Mouse (Mus musculus) MEL (cell line): ENCODE measurements around the gene Gfod1. TPM values are rescaled to one million over a fixed set of nuclear protein-coding genes. Genes with fewer than 3 reads are reported as not detected.

Experiments used
- DNase-seq: peaks from one replicate; pipeline ENCODE4 v3.0.0; 2011; ENCODE audit warnings: low read depth, low spot score
- H3K27ac ChIP-seq: 2 replicates; pipeline ENCODE4 v1.5.1; 2012; ENCODE audit warnings: low read depth, mild to moderate bottlenecking, control low read depth, low read length, moderate library complexity; ENCODE audit not compliant: control insufficient read depth
- H3K27me3 ChIP-seq, 2 experiments: fragments of 150-350 bp in 1 of 2; sonication (generic) in 1 of 2; 2 replicates each; pipeline ENCODE4 v1.6.1; 2012; ENCODE audit warnings: low read length in 2 of 2, mild to moderate bottlenecking in 2 of 2, improper control_type of control experiment in 1 of 2, moderate library complexity in 1 of 2; ENCODE audit not compliant: insufficient read depth in 2 of 2, control insufficient read depth in 1 of 2
- H3K36me3 ChIP-seq, 2 experiments: 2 replicates each; pipeline ENCODE4 v1.6.1; 2012 to 2014; ENCODE audit warnings: low read length in 2 of 2, improper control_type of control experiment in 1 of 2, inconsistent platforms in 1 of 2, mild to moderate bottlenecking in 1 of 2; ENCODE audit not compliant: insufficient read depth in 2 of 2, control insufficient read depth in 1 of 2
- H3K4me1 ChIP-seq, 2 experiments: fragments of 150-350 bp in 1 of 2; sonication (generic) in 1 of 2; 2 replicates each; pipeline ENCODE4 v1.6.1; 2012; ENCODE audit warnings: low read length in 2 of 2, improper control_type of control experiment in 1 of 2, mild to moderate bottlenecking in 1 of 2; ENCODE audit not compliant: insufficient read depth in 2 of 2, control insufficient read depth in 1 of 2
- H3K4me3 ChIP-seq, 2 experiments: fragments of 150-350 bp in 1 of 2; sonication (generic) in 1 of 2; 2 replicates each; pipeline ENCODE4 v1.5.1; 2012; ENCODE audit warnings: low read depth in 2 of 2, low read length in 2 of 2, mild to moderate bottlenecking in 2 of 2, moderate library complexity in 2 of 2, control low read depth in 1 of 2, improper control_type of control experiment in 1 of 2; ENCODE audit not compliant: control insufficient read depth in 1 of 2, insufficient read depth in 1 of 2
- H3K79me2 ChIP-seq: 2 replicates; pipeline ENCODE4 v1.6.1; 2012; ENCODE audit warnings: mild to moderate bottlenecking, low read length, moderate library complexity; ENCODE audit not compliant: control insufficient read depth, poor library complexity, insufficient read depth
- H3K9ac ChIP-seq: 2 replicates; pipeline ENCODE4 v1.6.1; 2012; ENCODE audit warnings: low read depth, mild to moderate bottlenecking, control low read depth, low read length, moderate library complexity; ENCODE audit not compliant: control insufficient read depth, poor library complexity, severe bottlenecking
- H3K9me3 ChIP-seq: fragments of 150-350 bp; sonication (generic); replicated peaks from 2 replicates; pipeline ENCODE4 v1.6.1; 2012; ENCODE audit warnings: mild to moderate bottlenecking, low read length, improper control_type of control experiment, moderate library complexity; ENCODE audit not compliant: insufficient read depth
- BHLHE40 ChIP-seq: IDR thresholded peaks from 2 replicates; pipeline ENCODE4 v1.6.1; 2012; ENCODE audit warnings: low read depth, mild to moderate bottlenecking, inconsistent platforms, low read length, improper control_type of control experiment, borderline replicate concordance
- CHD1 ChIP-seq: IDR thresholded peaks from 2 replicates; pipeline ENCODE4 v1.6.1; 2012; ENCODE audit warnings: low read depth, mild to moderate bottlenecking, inconsistent platforms, low read length, improper control_type of control experiment
- CTCF ChIP-seq, 3 experiments: IDR thresholded peaks in 2 of 3; conservative IDR thresholded peaks in 1 of 3; 2 replicates each; pipeline ENCODE4 v1.5.1; 2011 to 2012; ENCODE audit warnings: low read length in 3 of 3, low read depth in 2 of 3, mild to moderate bottlenecking in 2 of 3, improper control_type of control experiment in 1 of 3, inconsistent platforms in 1 of 3, mixed read lengths in 1 of 3, moderate library complexity in 1 of 3; ENCODE audit not compliant: control insufficient read depth in 1 of 3, insufficient read depth in 1 of 3, poor library complexity in 1 of 3, severe bottlenecking in 1 of 3
- E2F4 ChIP-seq: IDR thresholded peaks from 2 replicates; pipeline ENCODE4 v1.6.1; 2011; ENCODE audit warnings: low read depth, low read length, improper control_type of control experiment, borderline replicate concordance
- ELF1 ChIP-seq: IDR thresholded peaks from 2 replicates; pipeline ENCODE4 v1.6.1; 2014; ENCODE audit warnings: low read depth, mild to moderate bottlenecking, inconsistent platforms, low read length, improper control_type of control experiment, moderate library complexity
- EP300 ChIP-seq, 2 experiments: IDR thresholded peaks; 2 replicates each; pipeline ENCODE4 v1.6.1; 2011; ENCODE audit warnings: improper control_type of control experiment in 2 of 2, low read length in 2 of 2, low read depth in 1 of 2, mild to moderate bottlenecking in 1 of 2
- ETS1 ChIP-seq: IDR thresholded peaks from 2 replicates; pipeline ENCODE4 v1.6.1; 2012; ENCODE audit warnings: low read depth, mild to moderate bottlenecking, inconsistent platforms, low read length, improper control_type of control experiment, moderate library complexity
- GABPA ChIP-seq: IDR thresholded peaks from 2 replicates; pipeline ENCODE4 v1.6.1; 2012; ENCODE audit warnings: low read depth, mild to moderate bottlenecking, inconsistent platforms, low read length, improper control_type of control experiment, moderate library complexity
- HCFC1 ChIP-seq: IDR thresholded peaks from 2 replicates; pipeline ENCODE4 v1.6.1; 2012; ENCODE audit warnings: low read depth, mild to moderate bottlenecking, inconsistent platforms, low read length, improper control_type of control experiment, moderate library complexity
- KAT2A ChIP-seq: conservative IDR thresholded peaks from 2 replicates; pipeline ENCODE4 v1.6.1; 2012; ENCODE audit warnings: low read depth, low read length, improper control_type of control experiment, inconsistent platforms
- MAFK ChIP-seq: IDR thresholded peaks from 2 replicates; pipeline ENCODE4 v1.6.1; 2011; ENCODE audit warnings: low read depth, mild to moderate bottlenecking, low read length, improper control_type of control experiment, borderline replicate concordance
- MEF2A ChIP-seq: IDR thresholded peaks from 2 replicates; pipeline ENCODE4 v1.6.1; 2014; ENCODE audit warnings: low read depth, mild to moderate bottlenecking, inconsistent platforms, low read length, improper control_type of control experiment; ENCODE audit not compliant: poor library complexity, insufficient replicate concordance, severe bottlenecking; ENCODE audit errors: extremely low read depth
- MYB ChIP-seq: IDR thresholded peaks from 2 replicates; pipeline ENCODE4 v1.6.1; 2011; ENCODE audit warnings: mild to moderate bottlenecking, low read depth, low read length, improper control_type of control experiment
- NRF1 ChIP-seq: IDR thresholded peaks from 2 replicates; pipeline ENCODE4 v1.6.1; 2014; ENCODE audit warnings: low read depth, mild to moderate bottlenecking, inconsistent platforms, low read length, improper control_type of control experiment, moderate library complexity; ENCODE audit not compliant: poor library complexity, insufficient read depth, severe bottlenecking
- RAD21 ChIP-seq: IDR thresholded peaks from 2 replicates; pipeline ENCODE4 v1.6.1; 2011; ENCODE audit warnings: mild to moderate bottlenecking, low read depth, low read length, improper control_type of control experiment
- RCOR1 ChIP-seq: IDR thresholded peaks from 2 replicates; pipeline ENCODE4 v1.6.1; 2012; ENCODE audit warnings: low read depth, mild to moderate bottlenecking, inconsistent platforms, low read length, improper control_type of control experiment
- TAL1 ChIP-seq: IDR thresholded peaks from 2 replicates; pipeline ENCODE4 v1.6.1; 2012; ENCODE audit warnings: mild to moderate bottlenecking, inconsistent platforms, low read length, moderate library complexity, mixed read lengths
- TBP ChIP-seq: IDR thresholded peaks from 2 replicates; pipeline ENCODE4 v1.8.0; 2011; ENCODE audit warnings: low read depth, low read length, improper control_type of control experiment
- TCF12 ChIP-seq: IDR thresholded peaks from 2 replicates; pipeline ENCODE4 v1.6.1; 2014; ENCODE audit warnings: low read depth, mild to moderate bottlenecking, inconsistent platforms, low read length, improper control_type of control experiment, moderate library complexity
- USF2 ChIP-seq, 2 experiments: IDR thresholded peaks; 2 replicates each; pipeline ENCODE4 v1.6.1; 2011 to 2012; ENCODE audit warnings: improper control_type of control experiment in 2 of 2, low read length in 2 of 2, borderline replicate concordance in 1 of 2, inconsistent platforms in 1 of 2, low read depth in 1 of 2, mild to moderate bottlenecking in 1 of 2; ENCODE audit not compliant: insufficient read depth in 1 of 2
- ZNF384 ChIP-seq: IDR thresholded peaks from 2 replicates; pipeline ENCODE4 v1.6.1; 2012; ENCODE audit warnings: low read depth, mild to moderate bottlenecking, inconsistent platforms, low read length, improper control_type of control experiment
- polyA plus RNA-seq, 2 experiments: library from polyadenylated mRNA; stranded (reverse) in 1 of 2; unstranded in 1 of 2; fragments of >175 nt in 1 of 2; fragments of >200 nt in 1 of 2; gene quantifications; 2 replicates each; pipeline versions ENCODE4 v1.2.1 to v1.2.4; 2012; ENCODE audit warnings: low replicate concordance in 2 of 2, low read depth in 1 of 2; ENCODE audit not compliant: insufficient read length in 2 of 2, insufficient read depth in 1 of 2, missing spikeins in 1 of 2
- total RNA-seq: library from RNA; depleted of rRNA; stranded (reverse); fragments of 300-350 nt; gene quantifications from 2 replicates; pipeline ENCODE4 v1.2.3, GENCODE M21; 2012

Gene Gfod1
- total and polyA plus RNA-seq, 3 experiments, result 0.27 to 0.93 TPM; not detected in 1

DNA sequence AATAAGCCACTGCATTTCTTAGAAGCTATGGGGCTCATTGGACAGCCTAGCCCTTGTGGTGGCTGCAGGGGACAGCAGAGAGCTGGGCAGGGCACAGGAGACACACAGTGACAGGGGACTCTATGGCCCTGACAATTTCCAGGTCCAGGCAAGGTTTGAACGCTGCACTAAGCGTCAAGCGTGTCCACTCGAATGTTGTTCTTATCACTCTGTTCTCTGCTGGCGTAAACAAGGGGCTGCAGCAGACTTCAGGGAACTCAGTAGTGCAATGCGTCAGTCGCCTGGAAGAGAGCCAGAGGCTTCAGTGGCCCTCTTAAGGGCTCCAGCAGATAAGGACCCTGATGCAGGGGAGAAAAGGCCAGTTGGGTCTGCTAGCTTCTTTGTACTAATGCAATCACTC lies 108.0 kb downstream of the Gfod1 start (continued):
- TF ChIP-seq MAFK, result no peak
- no peak for TF ChIP-seq USF2 (IDR thresholded peaks at IDR 0.05; ENCODE audit: borderline replicate concordance in 1 of 2, insufficient read depth in 1 of 2, low read depth in 1 of 2, low read length in 2 of 2)

DNA sequence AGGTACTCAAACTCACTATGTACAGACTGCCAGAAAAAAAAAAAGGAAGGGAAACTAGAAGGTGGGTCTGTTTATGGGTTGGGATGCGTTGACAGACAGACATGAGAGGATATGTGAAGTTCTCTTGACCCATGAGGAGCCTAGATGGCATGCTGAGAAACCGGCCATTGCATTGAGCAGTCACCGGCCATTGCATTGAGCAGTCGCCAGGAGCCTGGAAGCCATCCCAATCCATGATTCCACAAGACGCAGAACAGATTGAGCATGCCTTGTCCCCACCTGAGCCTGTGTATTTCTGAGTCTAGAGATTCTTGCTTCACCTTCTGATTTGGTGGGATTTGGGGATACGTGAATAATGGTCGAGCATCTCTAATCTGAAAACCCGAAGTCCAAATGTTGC lies 110.0 kb downstream of the Gfod1 start:
- Histone ChIP-seq H3K36me3 (peaks cover 0 to 30% of the 10 kb centered on the region in 2 experiments; a peak in 2 of 4 replicates), H3K79me2 (no peaks in the 10 kb centered on the region), H3K9me3 (no peaks in the 10 kb centered on the region), H3K4me1 (peaks cover 9 to 38% of the 10 kb centered on the region in 2 experiments), H3K4me3 (no peak overlapping the region), H3K9ac (no peak overlapping the region), H3K27ac (no peak overlapping the region), H3K27me3 (no peaks in the 10 kb centered on the region)
- no peak for DNase-seq
- TF ChIP-seq BHLHE40 (no peak), NRF1 (no peak), RCOR1 (no peak), ELF1 (no peak), KAT2A (no peak), MEF2A (no peak), HCFC1 (no peak), EP300 (IDR thresholded peaks at IDR 0.05; ENCODE audit: low read depth in 1 of 2, low read length in 2 of 2) (no peak), TBP (no peak), TCF12 (no peak), RAD21 (no peak), TAL1 (no peak), CTCF (IDR thresholded peaks at IDR 0.05 in 2 of 3, conservative IDR thresholded peaks at IDR 0.05 in 1 of 3; ENCODE audit: control insufficient read depth in 1 of 3, insufficient read depth in 1 of 3, low read depth in 2 of 3, low read length in 3 of 3, poor library complexity in 1 of 3, severe bottlenecking in 1 of 3) (no peak), E2F4 (no peak), ETS1 (no peak), MYB (no peak), CHD1 (no peak), ZNF384 (no peak), GABPA (no peak)
